Mouse (Mus musculus): ENCODE data around the gene Sort1. TPM values are rescaled to one million over a fixed set of nuclear protein-coding genes. Genes with fewer than 3 reads are reported as not detected.

The Sort1 gene
- polyA plus RNA-seq, 1 experiment from 2014 or later = 14.7 TPM

DNA sequence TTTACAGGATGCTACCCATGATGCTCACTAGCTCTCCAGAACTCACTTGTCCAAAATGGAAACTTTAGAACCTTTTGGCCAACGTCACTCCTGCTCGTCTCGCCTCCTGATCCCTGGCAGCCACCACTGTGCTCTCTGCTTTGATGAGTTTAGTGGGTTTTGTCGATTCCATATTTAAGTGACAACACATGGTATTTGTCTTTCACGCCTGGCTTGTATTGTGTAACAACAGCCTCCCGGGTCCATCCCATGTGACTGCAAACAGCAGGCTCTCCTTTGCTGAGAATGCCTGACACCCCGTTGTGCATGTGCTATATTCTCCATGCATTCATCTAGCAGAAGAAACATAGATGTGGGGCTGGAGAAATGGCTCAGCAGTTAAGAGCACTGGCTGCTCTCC is 58.3 kb downstream of the Sort1 start:
- Histone ChIP-seq H3K36me3 (peaks cover 84% of the 10 kb centered on the region), H3K9me3 (no peaks in the 10 kb centered on the region), H3K27ac (no peak overlapping the region), H3K4me3 (replicated peaks) (no peak overlapping the region), H3K4me2 (no peak overlapping the region), H3K9ac (replicated peaks) (no peak overlapping the region), H3K27me3 (no peaks in the 10 kb centered on the region), H3K4me1 (replicated peaks) (no peaks in the 10 kb centered on the region)
- 73% methylated on average over 7 of the region's 7 CpGs for WGBS
- no peak for ATAC-seq (ENCODE audit: insufficient number of reproducible peaks, insufficient read depth, low FRiP score, low TSS enrichment, low read depth)

DNA sequence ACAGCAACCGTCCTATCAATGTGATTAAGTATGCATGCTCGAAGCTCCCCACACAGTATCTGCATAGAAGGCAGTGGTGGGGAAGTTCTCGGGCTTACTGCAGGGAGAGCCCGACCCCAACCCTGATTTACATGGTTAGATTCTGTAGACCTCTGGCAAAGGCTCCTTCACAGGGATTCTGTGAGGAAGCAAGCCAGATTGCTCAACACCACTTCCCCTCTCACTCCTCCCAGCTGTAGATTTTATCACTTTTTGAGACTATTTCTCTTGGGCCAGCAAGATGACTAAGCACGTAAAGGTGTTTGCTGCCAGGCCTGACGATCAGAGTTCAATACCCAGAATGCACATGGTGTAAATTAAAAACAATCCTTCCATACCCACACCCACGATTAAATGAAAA is 62.0 kb downstream of the Sort1 start:
- Histone ChIP-seq H3K4me2 (no peak overlapping the region), H3K4me1 (replicated peaks) (no peaks in the 10 kb centered on the region), H3K9ac (replicated peaks) (no peak overlapping the region), H3K27ac (no peak overlapping the region), H3K4me3 (replicated peaks) (no peak overlapping the region), H3K36me3 (peaks cover 89% of the 10 kb centered on the region), H3K9me3 (no peaks in the 10 kb centered on the region), H3K27me3 (no peaks in the 10 kb centered on the region)
- ATAC-seq (ENCODE audit: insufficient number of reproducible peaks, insufficient read depth, low FRiP score, low TSS enrichment, low read depth) = no peak
- 88% methylated on average over 7 of the region's 7 CpGs for WGBS

DNA sequence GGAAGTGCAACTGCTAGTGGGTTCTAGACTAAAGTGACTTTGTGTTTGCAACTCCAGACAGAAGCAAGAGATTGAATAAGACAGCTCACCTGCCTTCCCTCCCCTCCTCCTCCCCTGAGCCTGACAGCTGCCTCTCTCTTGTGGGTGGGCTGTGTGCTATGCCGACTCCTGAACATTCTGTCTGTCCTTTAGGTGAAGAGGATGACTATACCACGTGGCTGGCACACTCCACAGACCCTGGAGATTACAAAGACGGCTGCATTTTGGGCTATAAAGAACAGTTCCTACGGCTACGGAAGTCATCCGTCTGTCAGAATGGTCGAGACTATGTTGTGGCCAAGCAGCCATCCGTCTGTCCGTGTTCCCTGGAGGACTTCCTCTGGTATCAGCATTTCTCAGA is 64.5 kb downstream of the Sort1 start:
- no peak overlapping the region for H3K9ac ChIP-seq (replicated peaks)
- WGBS = 87% methylated on average over 9 of the region's 9 CpGs
- H3K9me3 ChIP-seq = no peaks in the 10 kb centered on the region
- H3K4me1 ChIP-seq (replicated peaks) = no peaks in the 10 kb centered on the region
- no peak overlapping the region for H3K4me3 ChIP-seq (replicated peaks)
- H3K4me2 ChIP-seq = no peak overlapping the region
- H3K27ac ChIP-seq = no peak overlapping the region
- ATAC-seq (ENCODE audit: insufficient number of reproducible peaks, insufficient read depth, low FRiP score, low TSS enrichment, low read depth) = no peak
- H3K36me3 ChIP-seq = peaks cover 88% of the 10 kb centered on the region
- no peaks in the 10 kb centered on the region for H3K27me3 ChIP-seq

DNA sequence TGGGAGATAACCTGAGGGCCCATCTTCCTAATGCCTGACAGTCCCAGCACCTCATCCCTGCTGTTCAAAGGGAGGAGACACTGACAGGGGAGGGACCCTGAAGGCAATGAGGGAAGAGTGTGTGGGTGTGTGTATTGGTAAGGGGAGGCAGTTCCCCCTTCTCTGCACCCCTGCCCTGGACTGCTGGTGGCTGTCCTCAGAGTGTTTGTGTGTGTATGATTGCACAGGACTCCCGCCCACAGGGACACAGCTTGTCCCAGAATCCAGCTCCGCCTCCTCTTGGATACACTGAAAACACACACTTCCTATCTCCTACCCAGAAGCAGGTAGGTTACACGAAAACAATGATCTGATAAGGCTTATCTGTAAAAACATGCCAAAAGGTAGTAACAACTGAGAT is 71.4 kb downstream of the Sort1 start:
- ATAC-seq (ENCODE audit: insufficient number of reproducible peaks, insufficient read depth, low FRiP score, low TSS enrichment, low read depth) = no peak
- no peaks in the 10 kb centered on the region for H3K27me3 ChIP-seq
- no peak overlapping the region for H3K27ac ChIP-seq
- H3K9ac ChIP-seq (replicated peaks) = no peak overlapping the region
- no peaks in the 10 kb centered on the region for H3K9me3 ChIP-seq
- peaks cover 73% of the 10 kb centered on the region for H3K36me3 ChIP-seq
- WGBS = 90% methylated on average over 3 of the region's 3 CpGs
- H3K4me3 ChIP-seq (replicated peaks) = no peak overlapping the region
- H3K4me2 ChIP-seq = no peak overlapping the region
- no peaks in the 10 kb centered on the region for H3K4me1 ChIP-seq (replicated peaks)

DNA sequence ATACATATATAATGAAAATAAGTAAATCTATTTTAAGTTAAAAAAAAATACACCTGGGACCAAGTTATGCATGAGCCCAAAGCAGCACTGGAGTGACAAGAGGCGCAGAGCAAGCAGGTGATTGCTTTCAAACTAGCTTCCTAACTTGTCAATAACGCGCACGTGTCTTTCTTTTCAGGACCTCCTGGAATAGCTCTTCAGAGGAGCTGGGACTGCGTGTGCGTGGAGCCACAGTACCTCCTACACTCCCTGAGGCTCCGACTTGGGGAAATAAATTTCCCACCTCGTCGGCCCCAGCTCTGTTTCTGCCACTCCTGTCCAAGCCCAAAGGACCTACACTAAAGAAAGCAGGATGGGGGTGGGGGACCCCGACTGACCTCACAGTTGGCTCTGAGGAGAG is 73.2 kb downstream of the Sort1 start:
- H3K4me3 ChIP-seq (replicated peaks) = no peak overlapping the region
- ATAC-seq (ENCODE audit: insufficient number of reproducible peaks, insufficient read depth, low FRiP score, low TSS enrichment, low read depth) = no peak
- H3K36me3 ChIP-seq = peaks cover 55% of the 10 kb centered on the region
- H3K9ac ChIP-seq (replicated peaks) = no peak overlapping the region
- no peak overlapping the region for H3K4me2 ChIP-seq
- H3K27ac ChIP-seq = no peak overlapping the region
- H3K27me3 ChIP-seq = no peaks in the 10 kb centered on the region
- no peaks in the 10 kb centered on the region for H3K9me3 ChIP-seq
- H3K4me1 ChIP-seq (replicated peaks) = peaks cover 16% of the 10 kb centered on the region
- WGBS = 80% methylated on average over 10 of the region's 10 CpGs

DNA sequence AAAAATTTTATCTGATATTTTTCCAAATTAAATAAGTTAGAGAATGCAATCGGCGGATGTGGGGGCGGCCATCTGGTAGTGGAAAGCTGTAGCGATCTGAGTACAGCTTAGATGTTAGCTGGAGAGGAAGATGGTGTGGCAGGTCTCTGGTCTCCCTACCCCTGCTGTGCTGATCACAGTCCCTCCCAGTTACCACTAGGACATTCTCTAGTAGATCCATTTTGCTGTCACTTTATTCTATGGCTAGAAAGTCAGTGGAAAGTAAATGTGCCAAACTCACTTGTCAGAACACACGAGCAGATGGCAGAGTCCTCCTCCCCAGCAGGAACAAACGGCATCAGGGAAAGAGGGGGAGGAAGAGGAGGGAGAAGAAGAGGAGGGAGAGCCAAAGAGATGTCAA is 74.6 kb downstream of the Sort1 start:
- no peak overlapping the region for H3K27ac ChIP-seq

DNA sequence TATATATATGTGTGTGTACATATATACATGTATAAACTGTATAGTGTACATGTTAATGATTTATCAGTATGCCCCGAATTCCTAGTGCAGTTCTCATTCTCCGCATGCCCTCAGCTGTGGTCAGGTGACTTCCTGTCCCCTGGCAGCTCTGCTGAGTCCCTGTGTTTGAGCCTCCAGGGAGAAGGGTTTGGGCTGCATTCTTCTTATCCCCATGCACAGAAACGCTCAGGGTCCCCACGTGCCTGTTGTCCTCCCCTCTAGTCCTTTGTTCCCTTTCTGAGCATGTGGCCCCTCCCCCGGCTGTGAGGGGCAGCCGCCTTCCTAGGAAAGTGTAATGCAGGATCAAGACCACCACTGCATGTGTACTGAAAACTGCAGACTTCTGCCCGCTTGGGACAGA is 77.0 kb downstream of the Sort1 start:
- WGBS = 19% methylated on average over 7 of the region's 7 CpGs
- peak overlapping the region; percentile 81 for H3K27ac ChIP-seq
- H3K4me3 ChIP-seq (replicated peaks) = no peak overlapping the region
- no peaks in the 10 kb centered on the region for H3K9me3 ChIP-seq
- no peaks in the 10 kb centered on the region for H3K27me3 ChIP-seq
- H3K4me1 ChIP-seq (replicated peaks) = peaks cover 16% of the 10 kb centered on the region
- H3K4me2 ChIP-seq = peak overlapping the region; percentile 26
- H3K36me3 ChIP-seq = peaks cover 22% of the 10 kb centered on the region
- peak; percentile 53; the same call in 1 of the 2 replicates for ATAC-seq (ENCODE audit: insufficient number of reproducible peaks, insufficient read depth, low FRiP score, low TSS enrichment, low read depth)
- H3K9ac ChIP-seq (replicated peaks) = 0 out of 2 replicates have a peak overlapping the region, but pooled peaks have one; percentile 28

More for the DNA sequence above, 74.6 kb downstream of the Sort1 start:
- WGBS = 77% methylated on average over 6 of the region's 6 CpGs
- Histone ChIP-seq H3K36me3 (peaks cover 46% of the 10 kb centered on the region), H3K4me1 (replicated peaks) (peaks cover 16% of the 10 kb centered on the region), H3K4me2 (no peak overlapping the region), H3K27me3 (no peaks in the 10 kb centered on the region), H3K9ac (replicated peaks) (no peak overlapping the region), H3K9me3 (no peaks in the 10 kb centered on the region), H3K4me3 (replicated peaks) (no peak overlapping the region)
- ATAC-seq (ENCODE audit: insufficient number of reproducible peaks, insufficient read depth, low FRiP score, low TSS enrichment, low read depth) = no peak

DNA sequence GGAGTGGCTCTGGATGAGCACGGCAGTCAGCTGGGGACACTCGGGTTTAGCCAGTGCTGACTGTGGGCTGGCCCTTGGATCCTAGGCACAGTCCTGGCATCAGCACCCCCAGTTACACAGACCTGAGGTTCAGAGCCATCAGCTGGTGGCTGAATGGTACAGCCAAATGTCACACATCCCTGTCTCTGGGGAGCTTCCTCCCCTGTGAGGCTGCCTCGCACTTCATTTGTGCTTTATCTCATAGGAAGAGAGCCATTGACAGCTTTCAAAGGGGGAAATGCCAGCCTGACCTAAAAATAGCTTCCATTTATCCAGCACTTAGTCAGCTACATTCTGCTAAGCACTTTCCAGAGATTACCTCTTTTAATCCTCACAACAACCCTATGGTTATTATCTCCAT is 79.7 kb downstream of the Sort1 start:
- Histone ChIP-seq H3K4me2 (no peak overlapping the region), H3K4me1 (replicated peaks) (peaks cover 20% of the 10 kb centered on the region), H3K27me3 (no peaks in the 10 kb centered on the region), H3K36me3 (no peaks in the 10 kb centered on the region), H3K9ac (replicated peaks) (no peak overlapping the region), H3K27ac (no peak overlapping the region), H3K4me3 (replicated peaks) (no peak overlapping the region), H3K9me3 (no peaks in the 10 kb centered on the region)
- WGBS = 80% methylated on average over 3 of the region's 3 CpGs
- ATAC-seq (ENCODE audit: insufficient number of reproducible peaks, insufficient read depth, low FRiP score, low TSS enrichment, low read depth) = no peak

DNA sequence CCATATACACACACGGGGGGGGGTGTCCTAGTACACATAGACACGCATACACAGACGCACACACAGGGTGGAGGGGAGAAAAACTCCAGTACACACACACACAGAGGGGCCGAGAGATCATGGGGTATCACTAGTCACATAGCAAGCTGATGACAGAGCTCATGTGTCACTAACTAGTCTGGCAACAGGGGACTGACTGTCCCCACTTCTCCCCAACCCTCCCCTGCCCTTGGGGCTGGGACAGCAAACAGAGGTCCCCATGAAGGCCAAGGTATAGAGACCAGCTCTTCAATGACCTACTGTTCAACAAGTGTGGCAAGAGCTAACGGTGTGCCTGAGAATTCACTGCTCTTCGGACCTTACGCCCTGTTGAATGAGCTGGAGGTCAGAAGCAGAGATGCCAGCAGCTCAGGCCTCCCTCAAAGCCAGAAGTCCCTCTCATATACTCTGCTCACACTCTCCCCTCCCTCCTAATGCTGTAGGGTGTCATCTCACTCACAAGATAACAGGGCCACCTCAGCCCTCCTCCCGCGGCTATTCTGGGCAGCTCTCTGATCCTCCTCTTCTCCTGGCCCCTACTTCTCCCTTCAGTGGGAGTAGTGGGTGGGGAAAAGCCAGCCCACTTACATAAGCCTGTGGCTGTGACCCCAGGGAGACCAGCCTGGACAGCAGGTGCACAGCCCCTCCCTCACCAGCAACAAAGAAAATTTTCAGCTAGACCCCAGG is 80.6 kb downstream of the Sort1 start, which contains the start of gene Mybphl:
Gene Mybphl, plus strand, starts transcription at position 642 of the 726 bp plus-strand sequence.
- Histone ChIP-seq H3K27me3 (no peaks in the 10 kb centered on the region), H3K9ac (replicated peaks) (no peak within 1 kb of the TSS), H3K4me3 (replicated peaks) (no peak within 1 kb of the TSS), H3K36me3 (no peaks in the 10 kb centered on the region), H3K4me2 (no peak within 1 kb of the TSS), H3K4me1 (replicated peaks) (peaks cover 20% of the 10 kb centered on the region), H3K9me3 (no peaks in the 10 kb centered on the region), H3K27ac (no peak within 1 kb of the TSS)
- 70% methylated on average over 9 of the region's 9 CpGs for WGBS
- ATAC-seq (ENCODE audit: insufficient number of reproducible peaks, insufficient read depth, low FRiP score, low TSS enrichment, low read depth) = no peak

DNA sequence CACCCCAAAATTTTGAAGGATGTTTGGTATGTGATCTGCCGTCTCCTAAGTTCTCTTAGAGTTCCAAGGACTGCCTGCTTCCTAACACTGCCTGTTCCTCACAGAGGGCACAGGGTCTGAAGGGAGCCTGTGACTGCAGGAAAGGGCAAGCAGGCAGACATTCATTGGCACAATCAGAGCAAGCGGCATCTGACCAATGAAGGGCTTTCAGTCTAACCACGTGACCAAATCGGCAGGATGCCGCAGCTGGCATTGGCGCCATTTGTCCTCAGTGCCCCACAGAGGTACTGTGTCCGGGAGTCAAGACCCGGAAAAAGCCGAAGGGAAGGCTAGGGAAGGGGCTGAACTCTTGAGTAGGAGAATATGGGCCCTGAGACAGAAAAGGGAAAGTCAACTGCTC is 83.3 kb downstream of the Sort1 start:
- Histone ChIP-seq H3K27ac (no peak overlapping the region), H3K4me3 (replicated peaks) (no peak overlapping the region), H3K9me3 (no peaks in the 10 kb centered on the region), H3K36me3 (no peaks in the 10 kb centered on the region), H3K9ac (replicated peaks) (no peak overlapping the region), H3K27me3 (no peaks in the 10 kb centered on the region), H3K4me1 (replicated peaks) (0 out of 2 replicates have a peak, but pooled peaks cover 3% of the 10 kb centered on the region), H3K4me2 (peak overlapping the region; percentile 36)
- no peak for ATAC-seq (ENCODE audit: insufficient number of reproducible peaks, insufficient read depth, low FRiP score, low TSS enrichment, low read depth)
- WGBS = 61% methylated on average over 9 of the region's 9 CpGs

DNA sequence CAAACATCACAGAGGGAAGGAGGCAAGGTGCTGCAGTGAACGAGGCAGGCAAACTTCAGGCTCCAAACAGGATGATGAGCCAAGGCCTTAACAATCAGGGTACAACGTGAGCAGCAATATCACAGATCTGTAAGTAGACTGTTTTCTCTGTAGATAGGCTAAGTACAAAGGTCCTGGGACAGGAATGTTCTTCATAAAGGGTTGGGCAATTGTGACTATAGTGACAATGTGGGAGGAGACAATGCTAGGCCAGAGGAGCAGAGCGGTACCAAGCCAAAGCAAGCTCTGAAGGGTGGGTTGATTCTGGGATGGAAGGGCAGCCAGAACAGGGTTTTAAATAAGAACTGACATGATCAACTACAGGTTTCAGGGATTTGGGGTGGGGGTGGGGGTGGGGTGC is 83.9 kb downstream of the Sort1 start:
- WGBS = 84% methylated on average over 3 of the region's 3 CpGs
- no peak overlapping the region for H3K4me2 ChIP-seq
- no peak overlapping the region for H3K4me3 ChIP-seq (replicated peaks)
- ATAC-seq (ENCODE audit: insufficient number of reproducible peaks, insufficient read depth, low FRiP score, low TSS enrichment, low read depth) = no peak
- H3K27ac ChIP-seq = no peak overlapping the region
- H3K9me3 ChIP-seq = no peaks in the 10 kb centered on the region
- no peak overlapping the region for H3K9ac ChIP-seq (replicated peaks)
- no peaks in the 10 kb centered on the region for H3K36me3 ChIP-seq
- no peaks in the 10 kb centered on the region for H3K27me3 ChIP-seq
- 0 out of 2 replicates have a peak, but pooled peaks cover 3% of the 10 kb centered on the region for H3K4me1 ChIP-seq (replicated peaks)

DNA sequence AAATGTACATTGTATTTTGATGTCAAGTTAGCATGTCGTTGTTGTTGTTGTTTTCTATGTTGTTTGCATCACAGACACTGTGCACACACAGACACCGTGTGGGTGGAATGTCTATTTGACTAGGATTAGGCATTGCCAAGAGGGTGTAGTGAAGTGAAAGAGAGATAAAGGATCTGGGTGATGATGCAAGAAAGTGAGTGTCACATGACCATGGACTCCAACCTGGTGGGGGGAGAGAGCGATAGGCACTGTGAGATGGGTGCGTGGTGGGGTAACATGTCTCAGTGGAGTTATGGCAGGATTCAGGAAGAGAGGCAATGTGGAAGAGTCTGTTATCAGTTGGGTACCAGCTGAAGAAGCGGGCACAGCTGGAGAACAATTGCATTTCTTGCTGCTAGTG is 84.8 kb downstream of the Sort1 start:
- no peak overlapping the region for H3K9ac ChIP-seq (replicated peaks)
- 90% methylated on average over 5 of the region's 5 CpGs for WGBS
- H3K4me1 ChIP-seq (replicated peaks) = 0 out of 2 replicates have a peak, but pooled peaks cover 3% of the 10 kb centered on the region
- no peak for ATAC-seq (ENCODE audit: insufficient number of reproducible peaks, insufficient read depth, low FRiP score, low TSS enrichment, low read depth)
- no peak overlapping the region for H3K4me3 ChIP-seq (replicated peaks)
- H3K4me2 ChIP-seq = no peak overlapping the region
- no peaks in the 10 kb centered on the region for H3K27me3 ChIP-seq
- no peak overlapping the region for H3K27ac ChIP-seq
- no peaks in the 10 kb centered on the region for H3K9me3 ChIP-seq
- H3K36me3 ChIP-seq = no peaks in the 10 kb centered on the region

All from limb, embryonic 12.5 days (tissue).